Mouse (Mus musculus) hindbrain, embryonic 15.5 days (tissue): ENCODE measurements around the gene Rgs16. TPM values are rescaled to one million over a fixed set of nuclear protein-coding genes. Genes with fewer than 3 reads are reported as not detected.
"Not testable (repeated sequence)": the region's sequence is repeated elsewhere in the genome, so short reads cannot be mapped to it uniquely, and the experiment has no call there.

Experiments
- ATAC-seq: fragments of 200-750 bp; cut with Nextera tagmentation; 2 replicates; pipeline ENCODE4 v1.8.0; 2017; ENCODE audit warnings: low read depth, moderate number of reproducible peaks, moderate TSS enrichment; ENCODE audit not compliant: low FRiP score
- H3K27ac ChIP-seq: fragments of 300-500 bp; sonication (generic); replicated peaks from 2 replicates; pipeline ENCODE4 v1.5.1; 2015; ENCODE audit warnings: mild to moderate bottlenecking, inconsistent platforms
- H3K27me3 ChIP-seq: fragments of 300-500 bp; sonication (generic); 2 replicates; pipeline ENCODE4 v1.6.1; 2015; ENCODE audit warnings: control low read depth, inconsistent platforms
- H3K36me3 ChIP-seq: fragments of 300-500 bp; sonication (generic); 2 replicates; pipeline ENCODE4 v1.6.1; 2015; ENCODE audit warnings: control low read depth, inconsistent platforms
- H3K4me1 ChIP-seq: fragments of 300-500 bp; sonication (generic); replicated peaks from 2 replicates; pipeline ENCODE4 v1.6.1; 2015; ENCODE audit warnings: control low read depth, inconsistent platforms
- H3K4me2 ChIP-seq: fragments of 300-500 bp; sonication (generic); 2 replicates; pipeline ENCODE4 v1.6.1; 2015; ENCODE audit warnings: moderate library complexity, mild to moderate bottlenecking, inconsistent platforms
- H3K4me3 ChIP-seq: fragments of 300-500 bp; sonication (generic); 2 replicates; pipeline ENCODE4 v1.5.1; 2015; ENCODE audit warnings: mild to moderate bottlenecking, inconsistent platforms
- H3K9ac ChIP-seq: fragments of 300-500 bp; sonication (generic); 2 replicates; pipeline ENCODE4 v1.6.1; 2015; ENCODE audit warnings: inconsistent platforms
- H3K9me3 ChIP-seq: fragments of 300-500 bp; sonication (generic); 2 replicates; pipeline ENCODE4 v1.6.1; 2016; ENCODE audit warnings: control low read depth, inconsistent platforms
- WGBS: fragments of 180-500 bp; shearing (Covaris S2); methylation state at CpG from one replicate; pipeline ENCODE4 v1.1.7; 2015; 5-methylcytosine and 5-hydroxymethylcytosine counted together
- polyA plus RNA-seq: library from polyadenylated mRNA; unstranded; fragments of >200 nt; fragmentation: Nextera tagmentation; extraction: Ambion mirVana; gene quantifications from 2 replicates; pipeline ENCODE4 v1.2.1, GENCODE M21; 2015

Gene Rgs16
- polyA plus RNA-seq, 1 experiment from 2014 or later, result 12.4 TPM

- Histone ChIP-seq H3K36me3 (peaks cover 5% of the 10 kb centered on the region; the same call in 1 of the 2 replicates), H3K27me3 (no peaks in the 10 kb centered on the region), H3K9ac (no peak overlapping the region), H3K4me1 (no peaks in the 10 kb centered on the region), H3K4me2 (no peak overlapping the region), H3K9me3 (no peaks in the 10 kb centered on the region), H3K4me3 (no peak overlapping the region), H3K27ac (no peak overlapping the region)
- WGBS, result 88% methylated on average over 1 of the region's 1 CpGs
- ATAC-seq, result no peak
Measured at GRCm38 (mm10) chr1:153767281-153767680, 27.1 kb downstream of the Rgs16 start.

- Histone ChIP-seq H3K27me3 (no peaks in the 10 kb centered on the region), H3K9ac (no peak overlapping the region), H3K4me1 (no peaks in the 10 kb centered on the region), H3K36me3 (no peaks in the 10 kb centered on the region), H3K4me2 (no peak overlapping the region), H3K4me3 (no peak overlapping the region), H3K27ac (no peak overlapping the region), H3K9me3 (no peaks in the 10 kb centered on the region)
- ATAC-seq, result no peak
- WGBS, result 84% methylated on average over 5 of the region's 5 CpGs
Measured at GRCm38 (mm10) chr1:153768465-153768864, 28.3 kb downstream of the Rgs16 start.

GRCm38 (mm10) chr1:153769571-153769970 lies 29.4 kb downstream of the Rgs16 start:
- H3K27ac ChIP-seq, H3K4me2 ChIP-seq, H3K4me3 ChIP-seq, H3K36me3 ChIP-seq, H3K9ac ChIP-seq, H3K4me1 ChIP-seq, H3K9me3 ChIP-seq, ATAC-seq, H3K27me3 ChIP-seq: not testable (repeated sequence)
- WGBS, result 71% methylated on average over 6 of the region's 6 CpGs

- Histone ChIP-seq H3K27ac (no peak overlapping the region), H3K9ac (no peak overlapping the region), H3K4me1 (no peaks in the 10 kb centered on the region), H3K9me3 (no peaks in the 10 kb centered on the region), H3K4me2 (no peak overlapping the region), H3K27me3 (no peaks in the 10 kb centered on the region), H3K4me3 (no peak overlapping the region), H3K36me3 (no peaks in the 10 kb centered on the region)
- 84% methylated on average over 10 of the region's 10 CpGs for WGBS
- no peak for ATAC-seq
Measured at GRCm38 (mm10) chr1:153769998-153770775, 30.0 kb downstream of the Rgs16 start.

- H3K4me2 ChIP-seq, result no peak overlapping the region
- no peaks in the 10 kb centered on the region for H3K27me3 ChIP-seq
- no peak overlapping the region for H3K27ac ChIP-seq
- no peaks in the 10 kb centered on the region for H3K4me1 ChIP-seq
- 91% methylated on average over 1 of the region's 1 CpGs for WGBS
- H3K9me3 ChIP-seq, result no peaks in the 10 kb centered on the region
- no peak overlapping the region for H3K4me3 ChIP-seq
- no peak overlapping the region for H3K9ac ChIP-seq
- no peak for ATAC-seq
- no peaks in the 10 kb centered on the region for H3K36me3 ChIP-seq
Measured at GRCm38 (mm10) chr1:153770776-153771167, 30.6 kb downstream of the Rgs16 start.

- Histone ChIP-seq H3K9ac (no peak overlapping the region), H3K4me2 (no peak overlapping the region), H3K27ac (no peak overlapping the region), H3K36me3 (no peaks in the 10 kb centered on the region), H3K4me1 (no peaks in the 10 kb centered on the region), H3K9me3 (no peaks in the 10 kb centered on the region), H3K27me3 (no peaks in the 10 kb centered on the region), H3K4me3 (no peak overlapping the region)
- no peak for ATAC-seq
- 92% methylated on average over 6 of the region's 6 CpGs for WGBS
Measured at GRCm38 (mm10) chr1:153775174-153775573, 35.0 kb downstream of the Rgs16 start.

- ATAC-seq, result no peak
- no peak overlapping the region for H3K9ac ChIP-seq
- no peak overlapping the region for H3K4me2 ChIP-seq
- no peak overlapping the region for H3K27ac ChIP-seq
- H3K4me3 ChIP-seq, result no peak overlapping the region
- H3K9me3 ChIP-seq, result no peaks in the 10 kb centered on the region
- no peaks in the 10 kb centered on the region for H3K36me3 ChIP-seq
- no peaks in the 10 kb centered on the region for H3K4me1 ChIP-seq
- 81% methylated on average over 7 of the region's 7 CpGs for WGBS
- no peaks in the 10 kb centered on the region for H3K27me3 ChIP-seq
Measured at GRCm38 (mm10) chr1:153776257-153776656, 36.1 kb downstream of the Rgs16 start.

- no peak overlapping the region for H3K4me2 ChIP-seq
- H3K27me3 ChIP-seq, result no peaks in the 10 kb centered on the region
- no peak overlapping the region for H3K9ac ChIP-seq
- H3K9me3 ChIP-seq, result no peaks in the 10 kb centered on the region
- no peaks in the 10 kb centered on the region for H3K4me1 ChIP-seq
- WGBS, result 95% methylated on average over 10 of the region's 10 CpGs
- H3K4me3 ChIP-seq, result no peak overlapping the region
- H3K36me3 ChIP-seq, result no peaks in the 10 kb centered on the region
- H3K27ac ChIP-seq, result no peak overlapping the region
- ATAC-seq, result no peak
Measured at GRCm38 (mm10) chr1:153778205-153778604, 38.1 kb downstream of the Rgs16 start.

- no peak for ATAC-seq
- H3K9ac ChIP-seq, result no peak overlapping the region
- no peaks in the 10 kb centered on the region for H3K4me1 ChIP-seq
- H3K4me2 ChIP-seq, result no peak overlapping the region
- 35% methylated on average over 1 of the region's 1 CpGs for WGBS
- H3K36me3 ChIP-seq, result no peaks in the 10 kb centered on the region
- no peaks in the 10 kb centered on the region for H3K9me3 ChIP-seq
- no peak overlapping the region for H3K4me3 ChIP-seq
- no peak overlapping the region for H3K27ac ChIP-seq
- no peaks in the 10 kb centered on the region for H3K27me3 ChIP-seq
Measured at GRCm38 (mm10) chr1:153783339-153783738, 43.2 kb downstream of the Rgs16 start.

- H3K4me1 ChIP-seq, result no peaks in the 10 kb centered on the region
- no peaks in the 10 kb centered on the region for H3K36me3 ChIP-seq
- H3K4me3 ChIP-seq, result no peak overlapping the region
- 69% methylated on average over 4 of the region's 4 CpGs for WGBS
- no peaks in the 10 kb centered on the region for H3K27me3 ChIP-seq
- no peak for ATAC-seq
- no peaks in the 10 kb centered on the region for H3K9me3 ChIP-seq
- no peak overlapping the region for H3K4me2 ChIP-seq
- no peak overlapping the region for H3K27ac ChIP-seq
- no peak overlapping the region for H3K9ac ChIP-seq
Measured at GRCm38 (mm10) chr1:153785608-153786007, 45.5 kb downstream of the Rgs16 start.

GRCm38 (mm10) chr1:153790708-153791107 lies 50.6 kb downstream of the Rgs16 start:
- Histone ChIP-seq H3K4me2 (no peak overlapping the region), H3K27me3 (no peaks in the 10 kb centered on the region), H3K9me3 (no peaks in the 10 kb centered on the region), H3K4me1 (no peaks in the 10 kb centered on the region), H3K27ac (no peak overlapping the region), H3K36me3 (no peaks in the 10 kb centered on the region), H3K9ac (no peak overlapping the region), H3K4me3 (no peak overlapping the region)
- no peak for ATAC-seq
- 64% methylated on average over 2 of the region's 2 CpGs for WGBS

- ATAC-seq, result no peak
- Histone ChIP-seq H3K27ac (no peak overlapping the region), H3K9ac (no peak overlapping the region), H3K27me3 (no peaks in the 10 kb centered on the region), H3K9me3 (no peaks in the 10 kb centered on the region), H3K4me2 (no peak overlapping the region), H3K4me3 (no peak overlapping the region), H3K36me3 (no peaks in the 10 kb centered on the region), H3K4me1 (no peaks in the 10 kb centered on the region)
- WGBS, result 82% methylated on average over 3 of the region's 3 CpGs
Measured at GRCm38 (mm10) chr1:153794241-153794640, 54.1 kb downstream of the Rgs16 start.
